Mouse (Mus musculus): ENCODE results near the gene Ptprn.

DNA sequence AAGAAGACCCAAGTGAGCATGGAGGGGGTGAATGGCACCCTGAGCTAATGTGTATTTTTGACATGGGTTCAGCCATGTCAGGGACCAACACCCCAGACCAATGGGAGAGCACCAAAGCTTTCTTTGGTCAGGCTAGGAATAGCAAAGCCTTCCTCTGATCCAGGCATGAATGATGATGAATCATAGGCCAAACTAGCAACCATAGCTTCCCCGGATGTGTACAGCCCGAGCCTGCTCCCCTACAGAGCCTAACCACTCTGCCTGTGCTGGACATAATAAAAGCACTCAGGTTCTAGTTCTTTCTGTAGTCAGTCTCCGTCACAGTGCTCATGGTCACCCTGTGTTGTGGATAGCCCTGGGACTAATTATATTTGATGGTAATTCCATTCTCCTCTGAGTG, 42.8 kb downstream of the Ptprn start:
- TF ChIP-seq CTCF (IDR thresholded peaks at IDR 0.05; ENCODE audit: borderline replicate concordance, insufficient read depth, low read length) = no peak
- no peak for TF ChIP-seq POLR2A (IDR thresholded peaks at IDR 0.05; ENCODE audit: low read depth, low read length)

Data from embryonic fibroblast, embryonic 13.5 days (primary cell).